Mouse (Mus musculus) forebrain, embryonic 10.5 days (tissue): ENCODE data around the gene Proser1. TPM values are rescaled to one million over a fixed set of nuclear protein-coding genes. Genes with fewer than 3 reads are reported as not detected.

ENCODE experiments used
- DNase-seq: peaks from one replicate; pipeline ENCODE4 v3.0.0-alpha.2; 2017; ENCODE audit warnings: low spot score; ENCODE audit errors: extremely low spot score
- H3K27ac ChIP-seq: fragments of 300-500 bp; sonication (generic); 2 replicates; pipeline ENCODE4 v1.5.1; 2016; ENCODE audit warnings: mild to moderate bottlenecking
- H3K27me3 ChIP-seq: fragments of 300-500 bp; sonication (generic); 2 replicates; pipeline ENCODE4 v1.6.1; 2016; ENCODE audit warnings: mild to moderate bottlenecking; ENCODE audit not compliant: poor library complexity, severe bottlenecking
- H3K36me3 ChIP-seq: fragments of 300-500 bp; sonication (generic); replicated peaks from 2 replicates; pipeline ENCODE4 v1.6.1; 2016; ENCODE audit warnings: mild to moderate bottlenecking, moderate library complexity
- H3K4me1 ChIP-seq: fragments of 300-500 bp; sonication (generic); 2 replicates; pipeline ENCODE4 v1.6.1; 2016
- H3K4me3 ChIP-seq: fragments of 300-500 bp; sonication (generic); 2 replicates; pipeline ENCODE4 v1.5.1; 2016; ENCODE audit warnings: mild to moderate bottlenecking, moderate library complexity
- H3K9me3 ChIP-seq: fragments of 300-500 bp; sonication (generic); 2 replicates; pipeline ENCODE4 v1.6.1; 2016; ENCODE audit warnings: mild to moderate bottlenecking, moderate library complexity
- WGBS: fragments of 180-500 bp; shearing (Covaris S2); methylation state at CpG from one replicate; pipeline ENCODE4 v1.1.7; 2016; 5-methylcytosine and 5-hydroxymethylcytosine counted together
- polyA plus RNA-seq: library from polyadenylated mRNA; unstranded; fragments of >200 nt; fragmentation: Nextera tagmentation; extraction: Ambion mirVana; gene quantifications from 2 replicates; pipeline ENCODE4 v1.2.1, GENCODE M21; 2016

Proser1 gene
- 20.3 and 22.0 TPM in 2 replicates for polyA plus RNA-seq

- Histone ChIP-seq H3K36me3 (peaks cover 36% of the 10 kb centered on the region), H3K4me1 (peaks cover 42% of the 10 kb centered on the region), H3K4me3 (peak within 1 kb of the TSS; percentile 93), H3K9me3 (no peaks in the 10 kb centered on the region), H3K27ac (peak within 1 kb of the TSS; percentile 97), H3K27me3 (no peaks in the 10 kb centered on the region)
- peak; percentile 89 for DNase-seq
- under 1% methylated on average over 52 of the region's 52 CpGs for WGBS
Observed at GRCm38 (mm10) chr3:53463046-53463764, at the start of gene Proser1, which contains the start of gene Nhlrc3. Gene Proser1 (plus strand): TSS chr3:53463666. Gene Nhlrc3 (minus strand): TSS chr3:53463332.

- Histone ChIP-seq H3K36me3 (no peaks in the 10 kb centered on the region), H3K9me3 (no peaks in the 10 kb centered on the region), H3K4me1 (peaks cover 16% of the 10 kb centered on the region), H3K27ac (no peak overlapping the region), H3K4me3 (no peak overlapping the region), H3K27me3 (no peaks in the 10 kb centered on the region)
- 87% methylated on average over 3 of the region's 3 CpGs for WGBS
- no peak for DNase-seq
Observed at GRCm38 (mm10) chr3:53413959-53414358, 49.5 kb upstream of the Proser1 start.

- peaks cover 16% of the 10 kb centered on the region for H3K4me1 ChIP-seq
- WGBS, result 72% methylated on average over 5 of the region's 5 CpGs
- no peaks in the 10 kb centered on the region for H3K9me3 ChIP-seq
- no peak for DNase-seq
- H3K4me3 ChIP-seq, result no peak overlapping the region
- H3K27ac ChIP-seq, result no peak overlapping the region
- H3K36me3 ChIP-seq, result no peaks in the 10 kb centered on the region
- H3K27me3 ChIP-seq, result no peaks in the 10 kb centered on the region
Observed at GRCm38 (mm10) chr3:53416036-53416506, 47.4 kb upstream of the Proser1 start.

GRCm38 (mm10) chr3:53417701-53418100 lies 45.8 kb upstream of the Proser1 start:
- no peak for DNase-seq
- Histone ChIP-seq H3K4me3 (no peak overlapping the region), H3K4me1 (peaks cover 17% of the 10 kb centered on the region), H3K27ac (no peak overlapping the region), H3K9me3 (no peaks in the 10 kb centered on the region), H3K36me3 (no peaks in the 10 kb centered on the region), H3K27me3 (no peaks in the 10 kb centered on the region)
- WGBS, result 88% methylated on average over 7 of the region's 7 CpGs

GRCm38 (mm10) chr3:53421656-53422055 lies 41.8 kb upstream of the Proser1 start:
- Histone ChIP-seq H3K27me3 (no peaks in the 10 kb centered on the region), H3K27ac (no peak overlapping the region), H3K36me3 (no peaks in the 10 kb centered on the region), H3K4me3 (no peak overlapping the region), H3K4me1 (peaks cover 6% of the 10 kb centered on the region), H3K9me3 (no peaks in the 10 kb centered on the region)
- no peak for DNase-seq
- WGBS, result 90% methylated on average over 12 of the region's 12 CpGs

- Histone ChIP-seq H3K36me3 (no peaks in the 10 kb centered on the region), H3K9me3 (no peaks in the 10 kb centered on the region), H3K4me1 (peaks cover 6% of the 10 kb centered on the region), H3K27me3 (no peaks in the 10 kb centered on the region), H3K27ac (no peak overlapping the region), H3K4me3 (no peak overlapping the region)
- WGBS, result 31% methylated on average over 1 of the region's 1 CpGs
- no peak for DNase-seq
Observed at GRCm38 (mm10) chr3:53422691-53423090, 40.8 kb upstream of the Proser1 start.

GRCm38 (mm10) chr3:53423576-53423975 lies 39.9 kb upstream of the Proser1 start:
- WGBS, result 93% methylated on average over 4 of the region's 4 CpGs
- Histone ChIP-seq H3K4me3 (no peak overlapping the region), H3K27me3 (no peaks in the 10 kb centered on the region), H3K4me1 (peaks cover 6% of the 10 kb centered on the region), H3K36me3 (no peaks in the 10 kb centered on the region), H3K27ac (no peak overlapping the region), H3K9me3 (no peaks in the 10 kb centered on the region)
- no peak for DNase-seq

- Histone ChIP-seq H3K4me1 (no peaks in the 10 kb centered on the region), H3K36me3 (no peaks in the 10 kb centered on the region), H3K9me3 (no peaks in the 10 kb centered on the region), H3K27me3 (no peaks in the 10 kb centered on the region), H3K27ac (no peak overlapping the region), H3K4me3 (no peak overlapping the region)
- 82% methylated on average over 3 of the region's 3 CpGs for WGBS
- DNase-seq, result no peak
Observed at GRCm38 (mm10) chr3:53434610-53435009, 28.9 kb upstream of the Proser1 start.

GRCm38 (mm10) chr3:53436550-53436949 lies 26.9 kb upstream of the Proser1 start:
- H3K4me3 ChIP-seq, result no peak overlapping the region
- H3K4me1 ChIP-seq, result no peaks in the 10 kb centered on the region
- 64% methylated on average over 5 of the region's 5 CpGs for WGBS
- no peak overlapping the region for H3K27ac ChIP-seq
- H3K27me3 ChIP-seq, result no peaks in the 10 kb centered on the region
- H3K36me3 ChIP-seq, result no peaks in the 10 kb centered on the region
- DNase-seq, result no peak
- H3K9me3 ChIP-seq, result no peaks in the 10 kb centered on the region

- H3K27ac ChIP-seq, result no peak overlapping the region
- H3K4me3 ChIP-seq, result no peak overlapping the region
- no peaks in the 10 kb centered on the region for H3K4me1 ChIP-seq
- H3K27me3 ChIP-seq, result no peaks in the 10 kb centered on the region
- 91% methylated on average over 5 of the region's 5 CpGs for WGBS
- no peak for DNase-seq
- no peaks in the 10 kb centered on the region for H3K9me3 ChIP-seq
- H3K36me3 ChIP-seq, result peaks cover 5% of the 10 kb centered on the region
Observed at GRCm38 (mm10) chr3:53445540-53445939, 17.9 kb upstream of the Proser1 start.

GRCm38 (mm10) chr3:53446801-53447200 lies 16.7 kb upstream of the Proser1 start:
- Histone ChIP-seq H3K27ac (no peak overlapping the region), H3K27me3 (no peaks in the 10 kb centered on the region), H3K4me3 (no peak overlapping the region), H3K36me3 (peaks cover 18% of the 10 kb centered on the region), H3K9me3 (no peaks in the 10 kb centered on the region), H3K4me1 (no peaks in the 10 kb centered on the region)
- WGBS, result 83% methylated on average over 3 of the region's 3 CpGs
- no peak for DNase-seq

- 34% methylated on average over 2 of the region's 2 CpGs for WGBS
- no peak for DNase-seq
Observed at GRCm38 (mm10) chr3:53448208-53448607, 15.3 kb upstream of the Proser1 start.

GRCm38 (mm10) chr3:53450666-53451065 lies 12.8 kb upstream of the Proser1 start:
- 96% methylated on average over 11 of the region's 11 CpGs for WGBS
- Histone ChIP-seq H3K4me3 (no peak overlapping the region), H3K27me3 (no peaks in the 10 kb centered on the region), H3K9me3 (no peaks in the 10 kb centered on the region), H3K27ac (no peak overlapping the region), H3K4me1 (no peaks in the 10 kb centered on the region), H3K36me3 (peaks cover 55% of the 10 kb centered on the region)
- DNase-seq, result no peak

More at GRCm38 (mm10) chr3:53448208-53448607, 15.3 kb upstream of the Proser1 start:
- Histone ChIP-seq H3K4me3 (no peak overlapping the region), H3K27ac (no peak overlapping the region), H3K27me3 (no peaks in the 10 kb centered on the region), H3K9me3 (no peaks in the 10 kb centered on the region), H3K4me1 (no peaks in the 10 kb centered on the region), H3K36me3 (peaks cover 32% of the 10 kb centered on the region)
